In genomic region chr12:113155076-113155771, GRCm38 (mm10) we compare ENCODE assay signal across 8 mouse cellular contexts. TPM values are rescaled to one million over a fixed set of nuclear protein-coding genes. Genes with fewer than 3 reads are reported as not detected.
DNase-seq lines count a peak whose midpoint lies in the region; ATAC-seq and TF ChIP-seq lines count a peak whose summit lies in the region.

No protein-coding gene starts in this region.

- ATAC-seq in forebrain, embryonic 16.5 days: no peak; the same call in 1 of the 2 replicates
- ATAC-seq in hindbrain, postnatal 0 days: no peak; the same call in 1 of the 2 replicates
- peak; percentile 15 for ATAC-seq in midbrain, embryonic 15.5 days (replicated peaks)

- peak overlapping the region; percentile 88 for H3K4me2 ChIP-seq in forebrain, embryonic 16.5 days (ENCODE audit: low read length)
- H3K4me2 ChIP-seq in hindbrain, postnatal 0 days (ENCODE audit: low read depth, low read length): peak overlapping the region; percentile 96
- peak overlapping the region; percentile 86 for H3K4me2 ChIP-seq in midbrain, embryonic 15.5 days

- peaks cover 25% of the 10 kb centered on the region for H3K4me1 ChIP-seq in forebrain, embryonic 16.5 days (replicated peaks; ENCODE audit: control insufficient read depth, insufficient read depth, low read length)
- peaks cover 18% of the 10 kb centered on the region for H3K4me1 ChIP-seq in hindbrain, postnatal 0 days (ENCODE audit: insufficient read depth, low read length)
- peaks cover 9% of the 10 kb centered on the region for H3K4me1 ChIP-seq in liver, adult 2 months (ENCODE audit: control insufficient read depth, insufficient read depth, low read length)
- peaks cover 26% of the 10 kb centered on the region for H3K4me1 ChIP-seq in midbrain, embryonic 15.5 days

- peaks cover 2% of the 10 kb centered on the region; the same call in 1 of the 2 replicates for H3K27me3 ChIP-seq in forebrain, embryonic 16.5 days (replicated peaks; ENCODE audit: control insufficient read depth, insufficient read depth, low read length)
- no peaks in the 10 kb centered on the region for H3K27me3 ChIP-seq in hindbrain, postnatal 0 days (ENCODE audit: insufficient read depth, low read length)
- no peaks in the 10 kb centered on the region for H3K27me3 ChIP-seq in liver, adult 2 months (ENCODE audit: control insufficient read depth, insufficient read depth, low read length)
- peaks cover 26% of the 10 kb centered on the region; the same call in 1 of the 2 replicates for H3K27me3 ChIP-seq in midbrain, embryonic 15.5 days (replicated peaks)

- peak overlapping the region; percentile 46 for H3K4me3 ChIP-seq in forebrain, embryonic 16.5 days (replicated peaks; ENCODE audit: low read length)
- peak overlapping the region; percentile 60 for H3K4me3 ChIP-seq in hindbrain, postnatal 0 days (ENCODE audit: low read length)
- H3K4me3 ChIP-seq in liver, adult 2 months (ENCODE audit: insufficient read depth, low read depth, low read length): peak overlapping the region; percentile 36
- peak overlapping the region; percentile 61 for H3K4me3 ChIP-seq in midbrain, embryonic 15.5 days

- DNase-seq in right cerebral cortex, postnatal 10 days (ENCODE audit: low spot score in 2 of 2): peak; percentile 55 to 67
- no peak for DNase-seq in right cerebral cortex, postnatal 25 days
- DNase-seq in brain, adult 2 months (ENCODE audit: low read depth, low spot score): peak; percentile 49
- no peak for DNase-seq in hindbrain, postnatal 0 days (ENCODE audit: low spot score)
- peak; percentile 42 for DNase-seq in liver, adult 2 months (ENCODE audit: extremely low read depth, low read depth, low spot score)
- peak; percentile 57 to 62 for DNase-seq in thymus, postnatal 10 days (ENCODE audit: low spot score in 2 of 2)

- WGBS in forebrain, embryonic 16.5 days: 4% methylated on average over 32 of the region's 32 CpGs
- WGBS in hindbrain, postnatal 0 days: 6% methylated on average over 32 of the region's 32 CpGs
- WGBS in liver, adult 2 months: 3% methylated on average over 32 of the region's 32 CpGs
- WGBS in midbrain, embryonic 15.5 days: 3% methylated on average over 32 of the region's 32 CpGs

- H3K27ac ChIP-seq in forebrain, embryonic 16.5 days (ENCODE audit: low read length): peak overlapping the region; percentile 62
- H3K27ac ChIP-seq in hindbrain, postnatal 0 days: peak overlapping the region; percentile 76
- peak overlapping the region; percentile 16 for H3K27ac ChIP-seq in liver, adult 2 months (replicated peaks; ENCODE audit: insufficient read depth, low read depth, low read length)
- peak overlapping the region; percentile 74 for H3K27ac ChIP-seq in midbrain, embryonic 15.5 days

- H3K9me3 ChIP-seq in forebrain, embryonic 16.5 days (ENCODE audit: control insufficient read depth, low read length): no peaks in the 10 kb centered on the region
- H3K9me3 ChIP-seq in hindbrain, postnatal 0 days (ENCODE audit: low read length): no peaks in the 10 kb centered on the region
- no peaks in the 10 kb centered on the region for H3K9me3 ChIP-seq in midbrain, embryonic 15.5 days

- TF ChIP-seq CTCF in hindbrain, postnatal 0 days (IDR thresholded peaks at IDR 0.05; ENCODE audit: low read depth): no peak
- TF ChIP-seq CTCF in liver, adult 2 months (IDR thresholded peaks at IDR 0.05; ENCODE audit: low read depth, low read length): no peak

- no peaks in the 10 kb centered on the region for H3K36me3 ChIP-seq in forebrain, embryonic 16.5 days (ENCODE audit: control insufficient read depth, insufficient read depth)
- no peaks in the 10 kb centered on the region for H3K36me3 ChIP-seq in hindbrain, postnatal 0 days (ENCODE audit: insufficient read depth, low read length)
- no peaks in the 10 kb centered on the region for H3K36me3 ChIP-seq in liver, adult 2 months (ENCODE audit: control insufficient read depth, insufficient read depth, low read length)
- no peaks in the 10 kb centered on the region for H3K36me3 ChIP-seq in midbrain, embryonic 15.5 days (replicated peaks)

- H3K9ac ChIP-seq in forebrain, embryonic 16.5 days (replicated peaks; ENCODE audit: low read depth, low read length): peak overlapping the region; percentile 63
- H3K9ac ChIP-seq in hindbrain, postnatal 0 days (replicated peaks; ENCODE audit: low read length): peak overlapping the region; percentile 62
- peak overlapping the region; percentile 17 for H3K9ac ChIP-seq in liver, adult 2 months (ENCODE audit: low read depth, low read length)
- peak overlapping the region; percentile 36 for H3K9ac ChIP-seq in midbrain, embryonic 15.5 days

- no peak for TF ChIP-seq POLR2A in liver, adult 2 months (IDR thresholded peaks at IDR 0.05; ENCODE audit: extremely low read depth, insufficient read depth, low read length)

- H3K79me2 ChIP-seq in liver, adult 2 months (ENCODE audit: control insufficient read depth, insufficient read depth, low read length): no peaks in the 10 kb centered on the region

RNA-seq across cellular contexts. Expression of gene Tedc1, which starts 1.0 kb away (rescaled TPM):
- polyA plus RNA-seq in forebrain, embryonic 16.5 days (2015; fragmentation: Nextera tagmentation; extraction: Ambion mirVana): 20.2 and 21.5 TPM in 2 replicates
- total RNA-seq in hindbrain, postnatal 0 days (2014; rRNA removed): 13.8 and 16.6 TPM in 2 replicates
- 14.7 and 15.8 TPM in 2 replicates for polyA plus RNA-seq in hindbrain, postnatal 0 days (2015; fragmentation: Nextera tagmentation; extraction: Ambion mirVana)
- total RNA-seq in liver, adult 2 months (2014; rRNA removed): 0.09 and 0.34 TPM in 2 replicates
- 0.15 and 0.45 TPM in 2 replicates for polyA plus RNA-seq in liver, adult 2 months (2012; rRNA removed)
- polyA plus RNA-seq in midbrain, embryonic 15.5 days (2015; fragmentation: Nextera tagmentation; extraction: Ambion mirVana): 12.7 and 16.3 TPM in 2 replicates

RNA-seq across cellular contexts. Expression of gene Crip1, which starts 9.1 kb away (rescaled TPM):
- 30.6 and 35.2 TPM in 2 replicates for polyA plus RNA-seq in forebrain, embryonic 16.5 days (2015; fragmentation: Nextera tagmentation; extraction: Ambion mirVana)
- 4.6 and 15.4 TPM in 2 replicates for total RNA-seq in hindbrain, postnatal 0 days (2014; rRNA removed)
- 33.0 and 35.8 TPM in 2 replicates for polyA plus RNA-seq in hindbrain, postnatal 0 days (2015; fragmentation: Nextera tagmentation; extraction: Ambion mirVana)
- 18.3 and 22.2 TPM in 2 replicates for total RNA-seq in liver, adult 2 months (2014; rRNA removed)
- polyA plus RNA-seq in liver, adult 2 months (2012; rRNA removed): 17.5 and 25.0 TPM in 2 replicates
- 23.7 and 27.3 TPM in 2 replicates for polyA plus RNA-seq in midbrain, embryonic 15.5 days (2015; fragmentation: Nextera tagmentation; extraction: Ambion mirVana)

RNA-seq across cellular contexts. Expression of gene Crip2, which starts 15.2 kb away (rescaled TPM):
- 426 and 444 TPM in 2 replicates for polyA plus RNA-seq in forebrain, embryonic 16.5 days (2015; fragmentation: Nextera tagmentation; extraction: Ambion mirVana)
- total RNA-seq in hindbrain, postnatal 0 days (2014; rRNA removed): 138 and 152 TPM in 2 replicates
- polyA plus RNA-seq in hindbrain, postnatal 0 days (2015; fragmentation: Nextera tagmentation; extraction: Ambion mirVana): 239 and 251 TPM in 2 replicates
- total RNA-seq in liver, adult 2 months (2014; rRNA removed): 24.3 and 37.3 TPM in 2 replicates
- 217 and 245 TPM in 2 replicates for polyA plus RNA-seq in liver, adult 2 months (2012; rRNA removed)
- 370 and 393 TPM in 2 replicates for polyA plus RNA-seq in midbrain, embryonic 15.5 days (2015; fragmentation: Nextera tagmentation; extraction: Ambion mirVana)

RNA-seq across cellular contexts. Expression of gene Tmem121, which starts 30.5 kb away (rescaled TPM):
- 38.8 and 46.9 TPM in 2 replicates for polyA plus RNA-seq in forebrain, embryonic 16.5 days (2015; fragmentation: Nextera tagmentation; extraction: Ambion mirVana)
- total RNA-seq in hindbrain, postnatal 0 days (2014; rRNA removed): 98.0 and 103 TPM in 2 replicates
- polyA plus RNA-seq in hindbrain, postnatal 0 days (2015; fragmentation: Nextera tagmentation; extraction: Ambion mirVana): 54.8 and 55.3 TPM in 2 replicates
- not detected in 2 replicates for total RNA-seq in liver, adult 2 months (2014; rRNA removed)
- polyA plus RNA-seq in liver, adult 2 months (2012; rRNA removed): not detected in 2 replicates
- 44.9 and 50.6 TPM in 2 replicates for polyA plus RNA-seq in midbrain, embryonic 15.5 days (2015; fragmentation: Nextera tagmentation; extraction: Ambion mirVana)

RNA-seq across cellular contexts. Expression of gene Mta1, which starts 57.1 kb away (rescaled TPM):
- 15.6 and 17.2 TPM in 2 replicates for polyA plus RNA-seq in forebrain, embryonic 16.5 days (2015; fragmentation: Nextera tagmentation; extraction: Ambion mirVana)
- 57.6 and 65.0 TPM in 2 replicates for total RNA-seq in hindbrain, postnatal 0 days (2014; rRNA removed)
- 13.1 and 13.5 TPM in 2 replicates for polyA plus RNA-seq in hindbrain, postnatal 0 days (2015; fragmentation: Nextera tagmentation; extraction: Ambion mirVana)
- total RNA-seq in liver, adult 2 months (2014; rRNA removed): 6.0 and 8.9 TPM in 2 replicates
- 24.3 and 31.7 TPM in 2 replicates for polyA plus RNA-seq in liver, adult 2 months (2012; rRNA removed)
- 17.2 and 18.1 TPM in 2 replicates for polyA plus RNA-seq in midbrain, embryonic 15.5 days (2015; fragmentation: Nextera tagmentation; extraction: Ambion mirVana)

Comparison
In these comparisons a context has a peak if more than half of its experiments do, and no peak if none do; other contexts are left out.
1. DNase-seq: peak in right cerebral cortex, postnatal 10 days (2 of 2), brain, adult 2 months (single experiment), liver, adult 2 months (single experiment) and thymus, postnatal 10 days (2 of 2); none in right cerebral cortex, postnatal 25 days (single experiment) and hindbrain, postnatal 0 days (single experiment).
2. H3K27ac ChIP-seq: peak in every context shown above with its lines; median percentile 76 in hindbrain, postnatal 0 days; 74 in midbrain, embryonic 15.5 days; 62 in forebrain, embryonic 16.5 days; 16 in liver, adult 2 months.
3. Peak in every context shown above with its lines, with median percentiles within 50 percentile points of each other: H3K4me2 ChIP-seq, H3K4me3 ChIP-seq and H3K9ac ChIP-seq.